Mouse (Mus musculus): ENCODE data around the gene Gdpd3.
"Not testable (repeated sequence)": the region's sequence is repeated elsewhere in the genome, so short reads cannot be mapped to it uniquely, and the experiment has no call there.

DNA sequence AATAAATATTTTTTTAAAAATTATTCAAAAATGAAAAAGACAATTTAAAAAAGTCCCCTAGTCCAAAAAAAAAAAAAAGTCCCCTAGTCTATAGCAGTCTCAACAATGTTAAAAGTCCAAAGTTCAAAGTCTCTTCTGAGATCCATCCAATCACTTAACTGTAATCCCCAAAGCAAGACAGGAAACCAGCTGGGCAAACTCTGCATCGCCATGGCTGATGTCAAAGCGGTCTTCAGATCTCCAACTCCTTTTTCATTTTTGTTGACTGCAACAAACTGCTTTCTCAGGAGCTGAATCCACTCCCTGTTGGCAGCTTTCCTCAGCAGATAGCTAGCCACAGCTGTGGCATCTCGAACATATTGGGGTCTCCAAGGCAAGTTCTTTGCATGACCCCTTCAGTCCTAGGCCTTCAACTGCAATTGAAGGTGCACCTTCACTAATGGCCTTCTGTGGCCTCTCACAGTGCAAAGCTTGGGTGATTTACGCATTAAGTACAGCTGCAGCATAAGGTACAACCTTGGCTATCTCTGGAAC lies 35.8 kb upstream of the Gdpd3 start:
- not testable (repeated sequence) for TF ChIP-seq POLR2A (IDR thresholded peaks at IDR 0.05; ENCODE audit: borderline replicate concordance, control insufficient read depth, low read depth, low read length); CTCF (IDR thresholded peaks at IDR 0.05; ENCODE audit: control insufficient read depth, insufficient read depth, low read length)
